Mouse (Mus musculus) heart, postnatal 10 days (tissue): ENCODE data around the gene Slc35a3. TPM values are rescaled to one million over a fixed set of nuclear protein-coding genes. Genes with fewer than 3 reads are reported as not detected.

Experiments
- DNase-seq, 2 experiments: peaks; one replicate each; pipeline ENCODE4 v3.0.0; 2021
- intact Hi-C: fragments of 180-260 bp; cut with DNase I; formaldehyde crosslinking; loops from one replicate; pipeline ENCODE4 v1.15.1; 2025
- total RNA-seq, 2 experiments: library from RNA; stranded (reverse); gene quantifications; 2 replicates each; pipeline ENCODE4 v1.2.3; 2021

Slc35a3 gene
- total RNA-seq, 2 experiments from 2014 or later: 19.3 to 21.9 TPM

GRCm38 (mm10) chr3:116646387-116646786, 66.2 kb downstream of the Slc35a3 start:
- no peak for DNase-seq
- intact Hi-C loops: no loop called here

- intact Hi-C loops: no loop called here
- no peak for DNase-seq
Measured at GRCm38 (mm10) chr3:116642373-116642772, 70.3 kb downstream of the Slc35a3 start.

GRCm38 (mm10) chr3:116641811-116642371, 70.7 kb downstream of the Slc35a3 start:
- intact Hi-C loops: no loop called here
- no peak for DNase-seq

DNA sequence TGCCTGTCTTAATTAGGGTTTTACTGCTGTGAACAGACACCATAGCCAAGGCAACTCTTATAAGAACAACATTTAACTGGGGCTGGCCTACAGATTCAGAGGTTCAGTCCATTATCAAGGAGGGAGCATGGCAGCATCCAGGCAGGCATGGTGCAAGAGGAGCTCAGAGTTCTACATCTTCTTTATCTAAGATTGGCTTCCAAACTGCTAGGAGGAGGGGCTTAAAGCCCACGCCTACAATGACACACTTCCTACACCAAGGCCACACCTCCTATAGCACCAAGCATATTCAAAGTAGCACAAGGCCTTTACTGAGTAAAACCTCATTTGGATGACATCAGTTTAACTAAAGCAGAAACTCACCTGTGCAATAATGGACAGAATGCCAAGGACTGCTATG, 72.6 kb downstream of the Slc35a3 start:
- intact Hi-C loops: no loop called here
- DNase-seq: no peak

DNA sequence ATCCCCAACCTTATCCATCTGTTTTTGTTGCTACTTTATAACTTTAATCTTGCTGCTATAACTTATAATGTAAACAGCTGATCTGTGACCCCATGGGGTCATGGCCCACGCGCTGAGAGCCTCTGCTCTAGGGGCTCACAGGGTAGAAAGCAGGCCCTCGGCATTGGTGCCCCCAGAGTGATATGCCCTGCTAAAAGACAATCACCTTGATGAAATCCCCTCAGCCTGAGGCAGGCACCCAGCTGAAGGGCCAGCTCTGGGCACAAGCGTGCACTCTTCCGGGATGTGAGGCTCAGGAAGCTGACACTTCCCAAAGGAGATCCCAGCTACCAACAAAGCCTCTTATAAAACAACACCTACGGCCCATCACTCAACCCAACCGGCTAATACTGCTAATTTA, 74.1 kb downstream of the Slc35a3 start:
- intact Hi-C loops: no loop called here

DNA sequence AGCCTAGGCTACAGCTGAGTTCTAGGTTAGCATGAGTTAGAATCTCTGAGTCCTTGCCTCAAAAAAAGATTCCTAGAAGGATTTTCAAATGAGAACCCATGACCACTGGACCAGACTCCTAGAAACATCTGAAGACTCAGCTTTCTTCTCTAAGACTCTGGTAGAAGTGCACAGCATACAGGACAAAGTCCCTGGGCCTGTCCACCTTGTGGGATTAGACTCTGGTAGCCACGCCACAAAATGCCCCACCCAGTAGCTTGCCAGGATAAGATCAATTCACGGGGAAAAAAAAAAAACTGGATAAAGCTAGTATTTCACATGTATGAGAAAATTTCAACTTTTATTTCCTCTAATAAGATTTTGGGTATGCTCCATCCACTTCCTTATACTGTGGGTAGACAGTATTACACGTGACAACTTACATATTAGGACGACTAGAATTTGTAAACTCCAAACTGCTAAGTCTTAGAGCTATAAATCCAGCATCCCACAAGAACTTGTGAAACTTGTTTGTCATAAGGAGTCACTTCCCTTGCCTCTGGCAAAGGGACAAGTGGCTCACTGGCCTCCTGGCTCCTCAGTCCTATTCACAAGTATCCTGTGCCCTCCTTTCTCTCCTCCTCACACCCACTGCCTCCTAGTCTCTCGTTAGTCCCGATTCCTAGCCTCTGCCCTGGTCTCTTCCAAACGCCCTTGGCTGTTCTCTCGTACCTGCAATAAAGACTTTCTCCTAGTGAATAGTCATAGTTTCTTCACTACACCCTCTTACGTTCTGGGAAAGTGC, 74.7 kb downstream of the Slc35a3 start:
- DNase-seq: no peak
- intact Hi-C loops: no loop called here

More for the DNA sequence above, 74.1 kb downstream of the Slc35a3 start:
- DNase-seq: no peak

DNA sequence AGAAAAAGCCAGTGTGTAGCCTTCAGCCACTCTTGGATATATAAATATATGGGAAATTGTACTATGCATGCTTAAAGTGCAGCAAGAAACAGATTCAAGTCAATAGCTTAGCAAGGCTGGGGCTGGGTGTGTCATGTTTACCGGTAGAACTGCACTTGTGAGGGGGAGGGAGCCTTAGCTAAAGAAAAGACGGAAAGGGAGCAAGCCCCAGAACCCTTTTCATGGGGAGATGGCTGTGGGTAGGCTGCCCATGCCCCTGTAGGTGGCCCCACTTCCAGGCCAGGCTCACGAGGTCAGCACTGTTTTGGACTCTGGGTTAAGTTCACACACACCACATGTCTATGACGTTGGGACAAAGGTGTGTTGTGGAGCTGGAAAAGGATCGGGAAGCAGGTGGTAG, 76.8 kb downstream of the Slc35a3 start:
- DNase-seq: no peak
- intact Hi-C loops: no loop called here

DNA sequence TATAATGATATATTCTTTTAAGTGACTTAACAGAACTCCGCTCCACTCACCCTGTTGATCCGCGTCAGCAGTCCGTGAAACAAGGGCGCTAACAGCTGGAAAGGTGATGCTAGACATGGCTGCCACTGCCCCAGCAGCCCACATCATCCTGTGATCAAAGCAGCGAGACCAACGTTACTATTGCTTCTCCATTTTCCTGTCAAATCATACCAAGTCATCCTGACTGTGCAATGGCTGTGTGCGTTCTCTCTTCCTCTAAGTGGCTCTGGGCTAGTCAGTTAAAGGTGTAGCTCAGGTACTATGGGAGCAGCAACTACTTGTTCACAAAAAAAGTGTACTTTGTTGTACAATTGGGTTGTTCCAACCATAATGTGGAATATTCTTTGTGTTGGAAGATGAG, 77.8 kb downstream of the Slc35a3 start:
- no peak for DNase-seq

DNA sequence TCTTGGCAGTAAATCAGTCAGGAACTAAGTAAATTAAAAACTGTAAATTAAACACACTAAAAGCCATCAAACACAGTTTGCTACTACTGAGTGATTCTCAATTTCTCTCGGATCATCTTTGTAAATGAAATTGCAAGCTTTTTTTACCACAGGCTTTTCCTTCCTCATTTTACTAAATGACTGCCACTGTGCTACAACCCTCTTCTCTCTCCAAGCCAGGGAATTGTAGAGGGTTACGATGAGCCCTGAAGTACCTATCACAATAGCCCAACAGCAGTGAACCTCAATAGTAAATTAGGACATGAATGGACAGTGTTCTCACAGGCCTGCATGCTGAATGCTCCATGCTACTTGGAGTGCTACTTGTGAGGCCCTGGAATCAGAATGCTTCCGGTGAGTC, 78.5 kb downstream of the Slc35a3 start:
- DNase-seq: no peak
- intact Hi-C loops: no loop called here

More for the DNA sequence above, 77.8 kb downstream of the Slc35a3 start:
- intact Hi-C loops: no loop called here

GRCm38 (mm10) chr3:116632971-116633370, 79.7 kb downstream of the Slc35a3 start:
- intact Hi-C loops: no loop called here
- no peak for DNase-seq

- intact Hi-C loops: no loop called here
- DNase-seq: no peak
Measured at GRCm38 (mm10) chr3:116631459-116631858, 81.2 kb downstream of the Slc35a3 start.

- intact Hi-C loops: no loop called here
Measured at GRCm38 (mm10) chr3:116622641-116623040, 90.0 kb downstream of the Slc35a3 start.

DNA sequence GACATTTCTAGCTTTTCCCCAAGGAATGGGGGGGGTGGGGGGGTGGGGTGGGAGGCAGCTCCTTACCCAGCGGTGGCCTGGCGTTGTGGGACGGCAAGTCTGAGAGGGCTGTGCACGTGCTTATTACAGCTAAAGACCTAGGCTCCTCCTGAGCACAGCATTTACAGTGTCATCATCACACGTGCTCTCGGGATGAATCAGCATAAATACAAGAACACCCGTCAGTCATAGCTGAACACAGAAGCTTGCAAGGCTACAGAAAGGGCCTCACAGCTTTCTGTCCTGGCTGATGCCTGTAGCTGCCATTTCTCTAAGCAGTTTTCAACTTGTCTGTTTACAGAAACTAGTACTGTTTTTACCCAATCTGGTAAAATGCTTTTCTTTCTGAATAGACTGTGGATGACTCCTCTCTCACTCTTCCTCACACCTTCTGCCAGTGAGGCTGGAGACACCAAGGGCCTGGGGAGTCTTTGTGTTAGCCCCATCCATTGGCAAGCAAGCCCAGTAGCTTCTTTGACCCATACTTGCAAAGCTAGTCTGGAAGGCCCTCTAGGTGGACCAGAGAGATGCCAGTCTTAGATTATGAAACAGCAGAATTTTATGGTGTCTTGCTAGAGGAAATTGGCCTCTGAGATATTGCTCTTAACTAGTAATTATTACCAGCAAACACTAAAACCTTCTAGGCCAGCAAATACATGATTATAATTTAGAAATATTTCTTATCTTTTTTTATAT, 91.8 kb downstream of the Slc35a3 start:
- no peak for DNase-seq
- intact Hi-C loops: no loop called here

More at GRCm38 (mm10) chr3:116622641-116623040, 90.0 kb downstream of the Slc35a3 start:
- no peak for DNase-seq

Other genes starting within 250 kb of the Slc35a3 start
- 10 to 100 TPM; 24.3 to 25.7 TPM for gene Rtca, start 204.6 kb downstream of the Slc35a3 start, total RNA-seq
- gene Dbt, start 199.8 kb downstream of the Slc35a3 start, total RNA-seq: 10 to 100 TPM; 23.4 to 31.7 TPM
- gene Lrrc39, start 149.9 kb downstream of the Slc35a3 start, total RNA-seq: 10 to 100 TPM; 73.5 to 78.8 TPM
- gene Sass6, start 117.8 kb downstream of the Slc35a3 start, total RNA-seq: 1 to 10 TPM; 4.7 to 4.9 TPM
- gene Trmt13, start 98.2 kb downstream of the Slc35a3 start, total RNA-seq: 1 to 10 TPM; 7.0 to 9.3 TPM
- gene Mfsd14a, start 50.2 kb downstream of the Slc35a3 start, total RNA-seq: 10 to 100 TPM; 30.1 to 30.8 TPM
- 1 to 10 TPM in 1 of 2 experiments, not detected in 1; 1.6 TPM for gene Gm43191, start 31.6 kb downstream of the Slc35a3 start, total RNA-seq
- 100 to 1,000 TPM; 144 to 148 TPM for gene Agl, start 95.3 kb upstream of the Slc35a3 start, total RNA-seq
- gene Frrs1, start 146.6 kb upstream of the Slc35a3 start, total RNA-seq: 1 to 10 TPM; 6.6 to 7.7 TPM